Mouse (Mus musculus) limb, embryonic 13.5 days (tissue): ENCODE data around the gene Myo10. TPM values are rescaled to one million over a fixed set of nuclear protein-coding genes. Genes with fewer than 3 reads are reported as not detected.

Source experiments
- ATAC-seq: fragments of 200-750 bp; cut with Nextera tagmentation; 2 replicates; pipeline ENCODE4 v1.8.0; 2017; ENCODE audit warnings: low read depth, moderate number of reproducible peaks, moderate TSS enrichment; ENCODE audit not compliant: low FRiP score
- H3K27ac ChIP-seq: fragments of 300-500 bp; sonication (generic); 2 replicates; pipeline ENCODE4 v1.5.1; 2015; ENCODE audit warnings: inconsistent platforms, mild to moderate bottlenecking, moderate library complexity
- H3K27me3 ChIP-seq: fragments of 300-500 bp; sonication (generic); 2 replicates; pipeline ENCODE4 v1.6.1; 2015; ENCODE audit warnings: mild to moderate bottlenecking, inconsistent platforms
- H3K36me3 ChIP-seq: fragments of 300-500 bp; sonication (generic); 2 replicates; pipeline ENCODE4 v1.6.1; 2015; ENCODE audit warnings: inconsistent platforms, mild to moderate bottlenecking, moderate library complexity
- H3K4me1 ChIP-seq: fragments of 300-500 bp; sonication (generic); 2 replicates; pipeline ENCODE4 v1.6.1; 2015; ENCODE audit warnings: inconsistent platforms
- H3K4me2 ChIP-seq: fragments of 300-500 bp; sonication (generic); replicated peaks from 2 replicates; pipeline ENCODE4 v1.6.1; 2015; ENCODE audit warnings: inconsistent platforms, mild to moderate bottlenecking, moderate library complexity
- H3K4me3 ChIP-seq: fragments of 300-500 bp; sonication (generic); 2 replicates; pipeline ENCODE4 v1.5.1; 2015; ENCODE audit warnings: moderate library complexity, mild to moderate bottlenecking, inconsistent platforms
- H3K9ac ChIP-seq: fragments of 300-500 bp; sonication (generic); 2 replicates; pipeline ENCODE4 v1.6.1; 2015; ENCODE audit warnings: mild to moderate bottlenecking, inconsistent platforms
- H3K9me3 ChIP-seq: fragments of 300-500 bp; sonication (generic); 2 replicates; pipeline ENCODE4 v1.6.1; 2016; ENCODE audit warnings: inconsistent platforms
- WGBS: fragments of 180-500 bp; shearing (Covaris S2); methylation state at CpG from one replicate; pipeline ENCODE4 v1.1.7; 2015; 5-methylcytosine and 5-hydroxymethylcytosine counted together
- polyA plus RNA-seq: library from polyadenylated mRNA; unstranded; fragments of >200 nt; fragmentation: Nextera tagmentation; extraction: Ambion mirVana; gene quantifications from 2 replicates; pipeline ENCODE4 v1.2.1, GENCODE M21; 2015

Myo10 gene
- polyA plus RNA-seq, 1 experiment from 2014 or later: 30.3 TPM

DNA sequence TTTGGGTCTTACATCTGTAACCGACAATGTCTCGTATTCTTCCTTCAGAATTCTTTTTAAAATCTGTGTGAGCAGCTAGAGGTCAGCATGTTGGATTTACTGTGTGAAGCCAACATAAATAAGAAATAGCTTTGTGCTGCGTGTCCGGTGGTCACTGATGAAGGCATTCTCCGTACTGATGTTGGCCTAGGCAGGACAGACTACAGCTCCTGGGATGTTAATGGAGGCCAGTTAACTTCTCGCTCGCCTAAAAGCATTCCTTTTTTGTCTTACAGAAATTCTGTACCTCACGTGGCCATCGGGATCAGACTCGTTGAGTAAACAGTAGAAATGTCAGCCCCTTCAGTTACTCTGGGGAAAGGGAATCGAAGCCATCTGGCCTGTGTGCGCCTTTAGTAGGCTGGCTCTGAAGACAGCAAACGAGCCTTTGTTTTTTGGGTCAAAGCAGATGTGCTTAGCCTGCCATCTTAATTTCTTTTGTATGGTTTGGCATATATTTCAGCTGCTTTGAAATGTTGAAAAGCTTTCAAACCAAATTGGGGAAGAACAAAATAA, 60.7 kb downstream of the Myo10 start:
- Histone ChIP-seq H3K9me3 (no peaks in the 10 kb centered on the region), H3K36me3 (no peaks in the 10 kb centered on the region), H3K4me2 (no peak overlapping the region), H3K9ac (no peak overlapping the region), H3K4me1 (peaks cover 36% of the 10 kb centered on the region), H3K27ac (no peak overlapping the region), H3K4me3 (no peak overlapping the region), H3K27me3 (no peaks in the 10 kb centered on the region)
- ATAC-seq: no peak
- 47% methylated on average over 13 of the region's 13 CpGs for WGBS

DNA sequence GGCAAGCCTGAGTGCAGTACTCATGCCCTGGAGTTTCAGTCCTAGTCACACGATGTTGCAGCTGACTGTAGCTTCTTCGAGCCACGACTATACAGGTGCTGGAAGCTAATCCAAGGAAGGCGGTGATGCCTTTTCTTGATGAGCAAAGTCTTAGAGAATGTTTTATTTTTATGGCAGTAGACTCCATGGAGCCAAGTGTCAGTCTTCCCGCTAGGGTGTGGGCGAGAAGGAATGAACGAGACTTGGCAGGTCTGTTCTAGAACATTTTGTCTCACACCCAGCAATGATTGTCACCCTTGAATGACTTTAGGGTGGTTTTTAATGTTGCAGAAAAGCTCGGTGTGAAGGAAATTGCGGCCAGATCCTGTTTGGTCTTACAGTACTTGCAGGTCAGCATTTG, 62.9 kb downstream of the Myo10 start:
- H3K4me3 ChIP-seq: no peak overlapping the region
- H3K4me1 ChIP-seq: peaks cover 25% of the 10 kb centered on the region
- no peak overlapping the region for H3K4me2 ChIP-seq
- H3K27ac ChIP-seq: no peak overlapping the region
- H3K27me3 ChIP-seq: no peaks in the 10 kb centered on the region
- no peaks in the 10 kb centered on the region for H3K9me3 ChIP-seq
- 59% methylated on average over 9 of the region's 9 CpGs for WGBS
- H3K9ac ChIP-seq: no peak overlapping the region
- no peak for ATAC-seq
- H3K36me3 ChIP-seq: no peaks in the 10 kb centered on the region; the same call in 1 of the 2 replicates

DNA sequence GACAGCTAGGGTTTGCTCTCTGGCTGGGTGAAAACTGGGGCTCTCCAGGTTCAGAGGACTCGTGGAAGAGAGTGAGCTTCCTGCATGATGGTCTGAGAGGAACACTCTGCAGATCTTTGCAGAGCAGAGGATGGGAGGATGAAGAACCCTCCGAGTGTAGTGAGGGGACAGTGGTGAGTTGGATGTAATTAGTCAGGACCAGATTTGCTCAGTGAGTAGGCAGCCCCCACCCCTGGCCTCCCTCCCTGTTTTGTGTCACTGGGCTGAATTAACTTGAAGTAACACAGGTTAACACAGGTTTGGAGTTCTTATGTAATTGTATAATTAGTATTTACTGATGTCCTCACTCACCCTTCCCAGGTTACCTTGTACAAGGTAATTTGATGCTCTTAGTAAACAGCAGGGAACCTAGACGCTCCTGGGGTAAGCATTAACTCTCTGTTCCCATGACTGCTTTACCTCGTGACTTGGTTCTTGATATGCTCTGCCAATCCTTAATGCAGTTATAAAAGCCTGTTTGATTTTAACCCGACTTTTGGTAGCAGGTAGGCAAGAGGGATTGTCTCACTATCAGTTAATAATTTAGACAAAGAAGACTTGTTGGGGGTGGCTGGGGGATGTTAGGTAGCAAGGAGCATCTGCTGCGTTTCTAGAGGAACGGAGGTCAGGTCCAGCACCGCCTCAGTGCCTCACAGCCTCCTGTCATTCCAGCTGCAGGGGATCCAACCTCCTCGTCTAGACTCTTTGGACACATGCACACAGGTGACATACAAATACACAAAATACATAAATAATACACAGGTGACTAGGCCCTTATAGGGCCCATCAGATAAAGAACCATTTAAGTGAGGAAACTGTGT, 66.3 kb downstream of the Myo10 start:
- ATAC-seq: no peak

DNA sequence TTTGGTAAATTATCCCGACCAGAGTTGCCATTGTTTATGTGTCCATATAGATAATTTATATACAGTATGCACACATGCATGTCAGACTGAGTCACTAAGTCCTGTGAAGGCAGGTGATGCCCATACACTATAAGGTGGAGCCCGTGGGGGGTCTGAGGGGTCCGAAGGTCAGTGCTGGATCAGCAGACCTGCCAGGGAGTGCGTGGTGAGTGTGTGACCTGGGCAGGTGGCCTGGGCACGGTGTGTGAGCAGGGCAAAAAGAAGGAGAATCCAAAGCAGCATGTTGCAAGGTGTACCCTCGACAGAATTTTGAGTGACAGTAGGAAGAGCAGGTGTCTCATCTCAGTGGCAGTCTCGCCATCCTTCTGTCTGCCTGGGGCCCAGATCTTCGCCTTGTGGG, 67.2 kb downstream of the Myo10 start:
- Histone ChIP-seq H3K27me3 (no peaks in the 10 kb centered on the region), H3K27ac (no peak overlapping the region), H3K36me3 (no peaks in the 10 kb centered on the region; the same call in 1 of the 2 replicates), H3K9me3 (no peaks in the 10 kb centered on the region), H3K4me3 (no peak overlapping the region), H3K4me1 (peaks cover 35% of the 10 kb centered on the region), H3K9ac (no peak overlapping the region), H3K4me2 (no peak overlapping the region)
- peak; percentile 30; the same call in 1 of the 2 replicates for ATAC-seq
- WGBS: 82% methylated on average over 8 of the region's 8 CpGs

More for the DNA sequence above, 66.3 kb downstream of the Myo10 start:
- Histone ChIP-seq H3K36me3 (no peaks in the 10 kb centered on the region; the same call in 1 of the 2 replicates), H3K4me3 (no peak overlapping the region), H3K4me1 (peaks cover 32% of the 10 kb centered on the region), H3K27ac (no peak overlapping the region), H3K9ac (no peak overlapping the region), H3K4me2 (no peak overlapping the region), H3K9me3 (no peaks in the 10 kb centered on the region), H3K27me3 (no peaks in the 10 kb centered on the region)
- WGBS: 57% methylated on average over 9 of the region's 9 CpGs

DNA sequence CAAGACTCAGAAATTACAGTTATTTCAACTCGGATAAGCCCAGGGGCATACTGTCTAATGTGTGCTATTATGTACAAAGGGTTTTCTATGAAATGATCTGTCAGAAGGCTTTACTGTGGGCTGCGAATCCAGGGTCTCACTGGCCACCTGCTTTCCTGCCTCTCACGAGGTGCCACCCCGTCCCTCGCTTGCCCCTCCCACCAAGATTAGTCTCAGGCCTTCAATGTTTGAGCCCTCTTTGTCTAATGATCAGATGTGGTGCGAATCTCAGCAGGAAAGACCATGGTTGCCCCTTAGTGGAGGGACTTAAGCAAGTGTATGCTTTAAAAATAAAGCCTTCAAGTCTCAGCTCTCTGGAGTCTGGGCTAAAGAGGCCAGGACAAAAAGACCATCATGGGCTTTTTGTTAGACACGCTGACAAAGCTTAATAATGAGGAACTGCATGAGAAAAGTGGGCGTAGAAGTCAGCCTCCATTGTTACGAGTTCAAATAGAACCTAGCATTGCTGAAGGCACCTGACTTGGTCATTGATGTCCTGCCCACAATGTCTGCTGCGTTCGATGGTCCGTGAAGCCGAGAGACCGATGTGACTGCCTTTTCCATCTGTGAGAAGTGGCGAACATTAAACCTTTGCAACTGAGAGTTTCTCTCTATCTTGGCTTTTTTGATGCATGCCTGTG, 67.9 kb downstream of the Myo10 start:
- H3K27ac ChIP-seq: no peak overlapping the region
- H3K4me2 ChIP-seq: no peak overlapping the region
- no peak for ATAC-seq

DNA sequence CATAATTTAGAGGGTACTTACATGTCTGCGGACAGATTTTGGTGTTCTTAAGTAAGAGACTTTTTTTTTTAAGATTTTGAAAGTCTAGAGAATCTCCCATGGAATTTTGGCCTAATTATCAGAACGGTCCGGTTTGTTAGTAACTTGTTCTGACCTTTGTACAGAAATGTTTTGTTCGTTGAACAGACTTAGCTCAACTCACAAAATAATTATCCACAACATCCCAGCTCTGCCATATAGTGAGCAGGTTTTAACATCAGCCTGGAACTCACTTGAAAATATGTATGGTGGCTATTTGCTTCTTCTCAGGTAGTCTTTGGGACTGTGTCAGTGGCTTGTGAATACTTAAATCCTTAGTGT, 68.4 kb downstream of the Myo10 start:
- no peaks in the 10 kb centered on the region for H3K27me3 ChIP-seq
- WGBS: 86% methylated on average over 4 of the region's 4 CpGs
- H3K4me3 ChIP-seq: no peak overlapping the region
- H3K27ac ChIP-seq: no peak overlapping the region
- H3K4me2 ChIP-seq: no peak overlapping the region
- no peak for ATAC-seq
- H3K4me1 ChIP-seq: peaks cover 35% of the 10 kb centered on the region
- H3K36me3 ChIP-seq: no peaks in the 10 kb centered on the region; the same call in 1 of the 2 replicates
- no peak overlapping the region for H3K9ac ChIP-seq
- no peaks in the 10 kb centered on the region for H3K9me3 ChIP-seq

More for the DNA sequence above, 67.9 kb downstream of the Myo10 start:
- Histone ChIP-seq H3K27me3 (no peaks in the 10 kb centered on the region), H3K36me3 (no peaks in the 10 kb centered on the region; the same call in 1 of the 2 replicates), H3K4me3 (no peak overlapping the region), H3K4me1 (peaks cover 35% of the 10 kb centered on the region), H3K9me3 (no peaks in the 10 kb centered on the region), H3K9ac (no peak overlapping the region)
- WGBS: 78% methylated on average over 15 of the region's 15 CpGs

DNA sequence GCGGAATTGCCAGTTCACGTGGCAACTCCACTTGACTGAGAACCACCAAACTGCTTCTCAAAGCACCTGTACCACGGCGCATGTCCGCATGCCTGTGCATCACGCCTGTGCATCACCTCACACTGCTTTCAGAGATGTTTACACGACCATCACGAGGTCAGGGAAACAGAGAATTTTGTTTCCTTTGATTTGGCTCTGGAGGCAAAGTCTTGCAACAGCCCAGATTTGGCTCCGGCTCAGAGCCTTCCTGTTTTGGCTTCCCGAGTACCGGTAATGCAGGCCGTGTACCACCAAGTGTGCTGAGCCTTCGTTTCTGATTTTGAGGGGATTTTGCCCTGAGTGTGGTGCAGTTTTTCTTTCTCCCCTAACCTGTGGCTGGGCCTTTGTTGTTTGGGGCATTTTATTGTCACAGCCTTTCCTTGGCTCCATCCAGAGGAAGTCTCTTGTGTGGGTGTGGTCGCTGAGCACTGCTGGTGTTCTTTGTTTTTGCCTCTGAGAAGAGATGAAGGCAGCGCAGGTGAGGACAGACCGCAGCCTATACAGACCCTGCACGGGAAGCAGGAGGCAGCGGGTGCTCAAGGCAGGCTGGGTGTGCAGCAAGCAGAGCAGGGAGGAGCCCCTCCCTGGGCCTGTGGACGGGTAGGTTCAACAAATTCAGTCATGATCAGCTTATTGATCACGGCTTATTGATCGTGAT, 70.1 kb downstream of the Myo10 start:
- H3K9me3 ChIP-seq: no peaks in the 10 kb centered on the region
- WGBS: 50% methylated on average over 21 of the region's 21 CpGs
- no peak overlapping the region for H3K27ac ChIP-seq
- no peaks in the 10 kb centered on the region for H3K27me3 ChIP-seq
- no peaks in the 10 kb centered on the region; the same call in 1 of the 2 replicates for H3K36me3 ChIP-seq
- H3K4me1 ChIP-seq: peaks cover 35% of the 10 kb centered on the region
- no peak for ATAC-seq
- H3K4me3 ChIP-seq: no peak overlapping the region
- H3K9ac ChIP-seq: no peak overlapping the region
- 0 out of 2 replicates have a peak overlapping the region, but pooled peaks have one; percentile 3 for H3K4me2 ChIP-seq

DNA sequence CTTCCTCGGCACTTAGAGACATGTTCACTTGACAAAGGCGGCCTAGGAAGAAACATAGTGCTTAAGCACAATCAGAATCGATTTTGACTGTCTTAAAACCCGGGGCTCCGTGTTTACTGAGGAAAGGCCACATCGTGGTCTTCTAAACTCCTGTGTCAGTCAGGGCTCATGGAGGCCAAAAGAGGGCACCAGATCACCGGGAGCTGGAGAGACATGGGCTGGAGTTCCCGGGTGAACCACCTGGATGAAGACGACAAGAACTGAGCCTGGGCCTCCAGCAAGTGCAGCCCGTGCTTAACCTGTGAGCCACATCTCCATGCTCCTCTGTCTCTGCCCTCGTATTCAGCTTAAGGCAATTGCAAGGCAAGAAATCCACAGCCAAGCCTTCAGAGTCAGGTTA, 71.4 kb downstream of the Myo10 start:
- Histone ChIP-seq H3K4me3 (no peak overlapping the region), H3K4me2 (no peak overlapping the region), H3K9ac (no peak overlapping the region), H3K36me3 (no peaks in the 10 kb centered on the region; the same call in 1 of the 2 replicates), H3K27me3 (no peaks in the 10 kb centered on the region), H3K4me1 (peaks cover 35% of the 10 kb centered on the region), H3K27ac (no peak overlapping the region; the same call in 1 of the 2 replicates), H3K9me3 (no peaks in the 10 kb centered on the region)
- ATAC-seq: no peak
- 74% methylated on average over 11 of the region's 11 CpGs for WGBS

DNA sequence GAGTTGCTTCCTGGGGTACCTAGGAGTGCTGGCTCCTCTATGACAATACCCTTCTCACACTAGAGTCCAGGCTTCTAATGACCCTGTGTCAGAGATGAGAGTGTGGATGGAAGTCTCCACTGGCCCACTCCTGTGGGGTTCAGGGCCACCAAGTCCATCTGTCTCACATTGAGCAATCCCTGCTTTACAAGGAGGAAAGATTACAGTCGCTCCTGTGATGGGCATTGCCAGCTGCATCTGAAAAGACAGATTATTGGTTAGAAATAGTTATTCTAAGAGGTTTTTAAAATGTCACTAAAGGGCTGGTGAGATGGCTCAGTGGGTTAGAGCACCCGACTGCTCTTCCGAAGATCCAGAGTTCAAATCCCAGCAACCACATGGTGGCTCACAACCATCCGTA, 72.4 kb downstream of the Myo10 start:
- WGBS: 94% methylated on average over 4 of the region's 4 CpGs
- no peak overlapping the region for H3K9ac ChIP-seq
- H3K4me3 ChIP-seq: no peak overlapping the region
- no peaks in the 10 kb centered on the region for H3K36me3 ChIP-seq
- no peaks in the 10 kb centered on the region for H3K27me3 ChIP-seq
- H3K9me3 ChIP-seq: no peaks in the 10 kb centered on the region
- peaks cover 38% of the 10 kb centered on the region for H3K4me1 ChIP-seq
- no peak overlapping the region for H3K4me2 ChIP-seq
- H3K27ac ChIP-seq: no peak overlapping the region
- ATAC-seq: no peak

DNA sequence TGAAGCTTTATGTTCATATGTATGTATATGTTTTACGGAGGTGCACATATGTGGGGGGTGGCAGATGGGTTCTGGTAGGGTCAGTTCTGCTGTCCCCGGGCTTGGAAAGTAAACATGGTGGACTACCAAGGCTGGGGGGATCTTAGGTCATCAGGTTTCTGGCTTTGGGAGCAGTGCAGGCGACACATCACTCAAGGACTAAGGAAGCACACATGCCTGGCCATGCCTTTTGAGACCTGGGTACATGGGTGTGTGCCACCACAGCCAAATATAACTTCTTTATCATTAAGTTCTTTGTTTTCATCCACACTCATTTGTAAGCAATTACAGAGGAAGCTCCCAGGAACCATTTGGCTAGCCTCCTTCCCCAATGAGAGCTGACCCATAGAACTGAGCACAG, 72.9 kb downstream of the Myo10 start:
- Histone ChIP-seq H3K36me3 (no peaks in the 10 kb centered on the region), H3K9me3 (no peaks in the 10 kb centered on the region), H3K9ac (no peak overlapping the region), H3K4me3 (no peak overlapping the region), H3K4me2 (no peak overlapping the region), H3K27ac (no peak overlapping the region), H3K27me3 (no peaks in the 10 kb centered on the region), H3K4me1 (peaks cover 38% of the 10 kb centered on the region)
- ATAC-seq: no peak
- 96% methylated on average over 3 of the region's 3 CpGs for WGBS

DNA sequence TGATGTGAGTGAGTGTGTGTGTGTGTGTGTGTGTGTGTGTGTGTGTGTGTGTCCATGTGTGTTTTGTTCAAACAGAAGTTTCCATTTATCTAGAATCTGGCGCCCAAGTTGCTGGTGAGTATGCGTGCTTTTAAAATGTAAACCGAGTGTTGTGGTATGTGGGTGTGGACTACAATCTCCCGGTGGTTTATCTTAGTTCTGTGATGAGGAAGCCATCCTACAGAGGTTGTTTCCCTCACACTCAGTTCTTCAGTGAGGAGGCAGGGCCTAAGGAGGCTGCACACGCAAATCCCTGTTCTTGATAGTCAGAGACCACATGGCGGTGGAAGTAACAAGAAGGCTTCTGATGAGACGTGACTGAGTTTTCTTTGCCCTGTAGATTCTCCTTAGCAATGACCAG, 73.6 kb downstream of the Myo10 start:
- ATAC-seq: no peak
- H3K4me2 ChIP-seq: no peak overlapping the region
- H3K9ac ChIP-seq: no peak overlapping the region
- 74% methylated on average over 7 of the region's 7 CpGs for WGBS
- no peaks in the 10 kb centered on the region for H3K36me3 ChIP-seq
- H3K4me3 ChIP-seq: no peak overlapping the region
- H3K27ac ChIP-seq: no peak overlapping the region
- no peaks in the 10 kb centered on the region for H3K9me3 ChIP-seq
- peaks cover 38% of the 10 kb centered on the region for H3K4me1 ChIP-seq
- H3K27me3 ChIP-seq: no peaks in the 10 kb centered on the region

DNA sequence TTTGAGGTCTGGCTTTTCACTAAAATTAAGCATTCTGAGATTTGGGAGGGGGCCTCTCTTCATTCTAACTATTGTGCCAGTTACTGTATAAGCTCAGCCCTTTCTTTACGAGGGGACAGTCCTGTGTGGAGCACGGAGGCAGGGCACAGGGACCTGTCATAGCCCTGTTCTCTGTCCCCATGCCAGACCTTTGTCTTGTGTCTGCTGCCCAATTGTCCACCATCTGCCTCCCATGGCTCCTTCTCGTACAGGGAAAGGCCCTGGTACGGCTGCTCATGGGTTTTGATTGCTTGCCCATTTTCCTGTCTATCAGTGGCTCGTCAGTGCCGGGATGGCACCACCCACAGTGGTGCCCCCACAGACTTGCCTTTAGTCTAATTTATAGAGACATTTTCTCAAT, 74.3 kb downstream of the Myo10 start:
- Histone ChIP-seq H3K9ac (no peak overlapping the region), H3K27ac (no peak overlapping the region), H3K4me2 (no peak overlapping the region), H3K4me1 (peaks cover 35% of the 10 kb centered on the region), H3K4me3 (no peak overlapping the region), H3K27me3 (no peaks in the 10 kb centered on the region), H3K36me3 (peaks cover 4% of the 10 kb centered on the region), H3K9me3 (no peaks in the 10 kb centered on the region)
- WGBS: 88% methylated on average over 6 of the region's 6 CpGs
- ATAC-seq: no peak
